Mouse (Mus musculus) CH12.LX (cell line): ENCODE measurements around the gene Cxcr5. TPM values are rescaled to one million over a fixed set of nuclear protein-coding genes. Genes with fewer than 3 reads are reported as not detected.

ENCODE experiments used
- DNase-seq: peaks from one replicate; pipeline ENCODE4 v3.0.0-alpha.2; 2013; ENCODE audit errors: extremely low read depth
- H3K27ac ChIP-seq: 2 replicates; pipeline ENCODE4 v1.5.1; 2012; ENCODE audit warnings: low read depth, mild to moderate bottlenecking, control low read depth, moderate library complexity; ENCODE audit not compliant: insufficient read depth
- H3K27me3 ChIP-seq: replicated peaks from 2 replicates; pipeline ENCODE3; 2012; ENCODE audit warnings: inconsistent platforms
- H3K36me3 ChIP-seq, 2 experiments: replicated peaks in 1 of 2; 2 replicates each; pipeline versions ENCODE3 to v1.6.1; 2012; ENCODE audit warnings: inconsistent platforms in 1 of 2, low read length in 1 of 2, mild to moderate bottlenecking in 1 of 2, mixed read lengths in 1 of 2, moderate library complexity in 1 of 2; ENCODE audit not compliant: control insufficient read depth in 1 of 2, insufficient read depth in 1 of 2
- H3K4me1 ChIP-seq, 2 experiments: 2 replicates each; pipeline ENCODE4 v1.6.1; 2012; ENCODE audit warnings: inconsistent platforms in 1 of 2, moderate library complexity in 1 of 2; ENCODE audit not compliant: insufficient read depth in 2 of 2, control insufficient read depth in 1 of 2
- H3K4me2 ChIP-seq: 2 replicates; pipeline ENCODE4 v1.6.1; 2012; ENCODE audit warnings: low read depth, mild to moderate bottlenecking, control low read depth; ENCODE audit not compliant: poor library complexity, insufficient read depth, severe bottlenecking
- H3K4me3 ChIP-seq, 3 experiments: fragments of 150-350 bp in 1 of 3; sonication (generic) in 1 of 3; replicated peaks in 1 of 3; 2 replicates each; pipeline versions ENCODE3 to v1.5.1; 2011 to 2012; ENCODE audit warnings: low read depth in 2 of 3, low read length in 2 of 3, mild to moderate bottlenecking in 2 of 3, moderate library complexity in 2 of 3, control low read depth in 1 of 3, improper control_type of control experiment in 1 of 3, inconsistent platforms in 1 of 3, mixed read lengths in 1 of 3; ENCODE audit not compliant: poor library complexity in 1 of 3
- H3K79me2 ChIP-seq: replicated peaks from 2 replicates; pipeline ENCODE4 v1.6.1; 2012; ENCODE audit warnings: mild to moderate bottlenecking, moderate library complexity; ENCODE audit not compliant: control insufficient read depth, poor library complexity, insufficient read depth, severe bottlenecking; ENCODE audit errors: extremely low read depth
- H3K9ac ChIP-seq: 2 replicates; pipeline ENCODE4 v1.6.1; 2012; ENCODE audit warnings: low read depth, mild to moderate bottlenecking, control low read depth, moderate library complexity; ENCODE audit not compliant: insufficient read depth
- H3K9me3 ChIP-seq: replicated peaks from 2 replicates; pipeline ENCODE3; 2012; ENCODE audit warnings: low read length, inconsistent platforms, mixed read lengths
- CHD1 ChIP-seq: IDR thresholded peaks from 2 replicates; pipeline ENCODE4 v1.6.1; 2012; ENCODE audit warnings: low read depth, low read length, improper control_type of control experiment, inconsistent platforms
- CHD2 ChIP-seq: IDR thresholded peaks from 2 replicates; pipeline ENCODE4 v1.6.1; 2011; ENCODE audit warnings: low read length, improper control_type of control experiment
- CTCF ChIP-seq, 2 experiments: IDR thresholded peaks in 1 of 2; conservative IDR thresholded peaks in 1 of 2; 2 replicates each; pipeline ENCODE4 v1.5.1; 2011 to 2012; ENCODE audit warnings: low read depth in 2 of 2, low read length in 2 of 2, improper control_type of control experiment in 1 of 2, inconsistent platforms in 1 of 2, mild to moderate bottlenecking in 1 of 2, moderate library complexity in 1 of 2
- E2F4 ChIP-seq: IDR thresholded peaks from 2 replicates; pipeline ENCODE4 v1.6.1; 2011; ENCODE audit warnings: low read depth, low read length, improper control_type of control experiment; ENCODE audit not compliant: insufficient replicate concordance
- EP300 ChIP-seq: IDR thresholded peaks from 2 replicates; pipeline ENCODE4 v1.6.1; 2011; ENCODE audit warnings: low read length, improper control_type of control experiment
- ETS1 ChIP-seq: conservative IDR thresholded peaks from 2 replicates; pipeline ENCODE4 v1.6.1; 2012; ENCODE audit warnings: low read depth, mild to moderate bottlenecking, inconsistent platforms, low read length, improper control_type of control experiment, moderate library complexity
- HCFC1 ChIP-seq: IDR thresholded peaks from 2 replicates; pipeline ENCODE4 v1.6.1; 2012; ENCODE audit warnings: low read depth, mild to moderate bottlenecking, inconsistent platforms, low read length, improper control_type of control experiment
- IRF4 ChIP-seq: IDR thresholded peaks from 2 replicates; pipeline ENCODE4 v1.6.1; 2014; ENCODE audit warnings: low read depth, mild to moderate bottlenecking, inconsistent platforms, low read length, improper control_type of control experiment
- JUN ChIP-seq: IDR thresholded peaks from 2 replicates; pipeline ENCODE4 v1.6.1; 2011; ENCODE audit warnings: low read depth, mild to moderate bottlenecking, low read length, improper control_type of control experiment, moderate library complexity; ENCODE audit not compliant: insufficient read depth
- JUND ChIP-seq: conservative IDR thresholded peaks from 2 replicates; pipeline ENCODE4 v1.6.1; 2011; ENCODE audit warnings: low read depth, low read length, improper control_type of control experiment
- KAT2A ChIP-seq: IDR thresholded peaks from 2 replicates; pipeline ENCODE4 v1.6.1; 2012; ENCODE audit warnings: low read length, improper control_type of control experiment, inconsistent platforms; ENCODE audit not compliant: insufficient replicate concordance
- MAFK ChIP-seq: IDR thresholded peaks from 2 replicates; pipeline ENCODE4 v1.6.1; 2011; ENCODE audit warnings: low read length, improper control_type of control experiment; ENCODE audit not compliant: insufficient replicate concordance
- MEF2A ChIP-seq: IDR thresholded peaks from 2 replicates; pipeline ENCODE4 v1.6.1; 2014; ENCODE audit warnings: low read depth, mild to moderate bottlenecking, inconsistent platforms, low read length, improper control_type of control experiment, borderline replicate concordance
- MXI1 ChIP-seq: IDR thresholded peaks from 2 replicates; pipeline ENCODE4 v1.6.1; 2011; ENCODE audit warnings: mild to moderate bottlenecking, low read depth, low read length, improper control_type of control experiment
- MYC ChIP-seq: IDR thresholded peaks from 2 replicates; pipeline ENCODE4 v1.6.1; 2011; ENCODE audit warnings: low read depth, mild to moderate bottlenecking, improper control_type of control experiment, low read length
- NELFE ChIP-seq: IDR thresholded peaks from 2 replicates; pipeline ENCODE4 v1.6.1; 2011; ENCODE audit warnings: low read depth, low read length, improper control_type of control experiment
- NRF1 ChIP-seq: IDR thresholded peaks from 2 replicates; pipeline ENCODE4 v1.6.1; 2014; ENCODE audit warnings: low read depth, mild to moderate bottlenecking, inconsistent platforms, low read length, improper control_type of control experiment, moderate library complexity
- POLR2A ChIP-seq: IDR thresholded peaks from 2 replicates; pipeline ENCODE4 v1.6.1; 2011; ENCODE audit warnings: low read depth, mild to moderate bottlenecking, improper control_type of control experiment, low read length
- RAD21 ChIP-seq: IDR thresholded peaks from 2 replicates; pipeline ENCODE4 v1.6.1; 2011; ENCODE audit warnings: low read depth, mild to moderate bottlenecking, low read length, improper control_type of control experiment, moderate library complexity
- RCOR1 ChIP-seq: conservative IDR thresholded peaks from 2 replicates; pipeline ENCODE4 v1.6.1; 2012; ENCODE audit warnings: low read depth, mild to moderate bottlenecking, inconsistent platforms, low read length, improper control_type of control experiment
- TCF12 ChIP-seq: IDR thresholded peaks from 2 replicates; pipeline ENCODE4 v1.6.1; 2014; ENCODE audit warnings: low read depth, mild to moderate bottlenecking, inconsistent platforms, low read length, improper control_type of control experiment
- UBTF ChIP-seq: IDR thresholded peaks from 2 replicates; pipeline ENCODE4 v1.6.1; 2012; ENCODE audit warnings: low read depth, mild to moderate bottlenecking, inconsistent platforms, low read length, improper control_type of control experiment, moderate library complexity
- USF1 ChIP-seq: IDR thresholded peaks from 2 replicates; pipeline ENCODE4 v1.6.1; 2014; ENCODE audit warnings: low read depth, mild to moderate bottlenecking, inconsistent platforms, low read length, improper control_type of control experiment
- ZKSCAN1 ChIP-seq: IDR thresholded peaks from 2 replicates; pipeline ENCODE4 v1.6.1; 2012; ENCODE audit warnings: low read depth, inconsistent platforms, low read length, improper control_type of control experiment, borderline replicate concordance
- ZMIZ1 ChIP-seq: IDR thresholded peaks from 2 replicates; pipeline ENCODE4 v1.6.1; 2012; ENCODE audit warnings: low read depth, mild to moderate bottlenecking, inconsistent platforms, low read length, improper control_type of control experiment
- ZNF384 ChIP-seq: IDR thresholded peaks from 2 replicates; pipeline ENCODE4 v1.6.1; 2012; ENCODE audit warnings: low read depth, low read length, improper control_type of control experiment, inconsistent platforms
- dilution Hi-C: fragments of 300-500 bp; cut with MboI; formaldehyde crosslinking; loops from 2 replicates; pipeline ENCODE4 v1.14.3; 2020; ENCODE audit warnings: low sequenced_read_pairs; ENCODE audit not compliant: extremely low pct_unique_long_range_greater_than_20kb, extremely low pct_ligation_motif_present
- in situ Hi-C: fragments of 300-500 bp; cut with MboI; formaldehyde crosslinking; loops from 3 replicates; pipeline ENCODE4 v1.14.3; 2019; ENCODE audit warnings: low sequenced_read_pairs, low pct_ligation_motif_present, low pct_unique_long_range_greater_than_20kb, mixed read lengths
- polyA plus RNA-seq: library from polyadenylated mRNA; unstranded; fragments of >175 nt; gene quantifications from 2 replicates; pipeline ENCODE4 v1.2.1, GENCODE M21; 2012; ENCODE audit warnings: low read depth; ENCODE audit not compliant: insufficient read length
- total RNA-seq, 2 experiments: library from RNA; depleted of rRNA; stranded (reverse); fragments of 300-350 nt in 1 of 2; fragments of >200 nt in 1 of 2; gene quantifications; 2 replicates each; pipeline ENCODE4 v1.2.3; 2012 to 2014

The Cxcr5 gene
- total and polyA plus RNA-seq, 3 experiments, result 30.2 to 93.4 (median 70.5) TPM

DNA sequence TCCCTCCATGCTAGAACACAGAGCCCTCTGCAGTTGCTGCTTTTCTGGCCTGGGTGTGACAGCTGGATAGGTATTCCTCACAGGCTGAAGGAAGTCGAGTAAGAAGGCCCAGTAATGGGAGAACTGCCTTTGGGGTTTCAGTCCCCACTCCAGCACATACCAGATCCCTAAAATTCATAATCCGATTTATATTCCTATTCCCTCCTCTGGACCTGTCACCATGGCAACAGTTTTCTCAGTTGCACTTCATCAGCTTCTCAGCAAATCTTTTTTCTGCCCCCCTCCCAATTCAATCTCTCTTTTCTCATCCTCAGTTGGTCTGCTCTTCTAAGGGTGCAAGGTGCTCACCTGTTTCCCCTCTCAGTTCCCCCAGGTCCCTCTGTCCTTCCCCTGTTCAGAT is 92.9 kb downstream of the Cxcr5 start:
- Histone ChIP-seq H3K4me3 (no peak overlapping the region), H3K4me2 (no peak overlapping the region), H3K27ac (no peak overlapping the region), H3K4me1 (no peaks in the 10 kb centered on the region; a peak in 1 of 4 replicates), H3K79me2 (no peaks in the 10 kb centered on the region), H3K27me3 (peaks cover 42% of the 10 kb centered on the region), H3K9ac (no peak overlapping the region), H3K36me3 (no peaks in the 10 kb centered on the region), H3K9me3 (peaks cover 4% of the 10 kb centered on the region)
- TF ChIP-seq ZMIZ1 (no peak), NRF1 (no peak), CTCF (conservative IDR thresholded peaks at IDR 0.05 in 1 of 2, IDR thresholded peaks at IDR 0.05 in 1 of 2; ENCODE audit: low read depth in 2 of 2, low read length in 2 of 2) (no peak), POLR2A (no peak), RAD21 (no peak), MAFK (no peak), ZKSCAN1 (no peak), USF1 (no peak), EP300 (no peak), ZNF384 (no peak), IRF4 (no peak), RCOR1 (no peak), CHD1 (no peak), NELFE (no peak), MXI1 (no peak), ETS1 (no peak), MYC (no peak)
- in situ Hi-C loops (no loop called here), dilution Hi-C loops (no loop called here)
- DNase-seq, result no peak

DNA sequence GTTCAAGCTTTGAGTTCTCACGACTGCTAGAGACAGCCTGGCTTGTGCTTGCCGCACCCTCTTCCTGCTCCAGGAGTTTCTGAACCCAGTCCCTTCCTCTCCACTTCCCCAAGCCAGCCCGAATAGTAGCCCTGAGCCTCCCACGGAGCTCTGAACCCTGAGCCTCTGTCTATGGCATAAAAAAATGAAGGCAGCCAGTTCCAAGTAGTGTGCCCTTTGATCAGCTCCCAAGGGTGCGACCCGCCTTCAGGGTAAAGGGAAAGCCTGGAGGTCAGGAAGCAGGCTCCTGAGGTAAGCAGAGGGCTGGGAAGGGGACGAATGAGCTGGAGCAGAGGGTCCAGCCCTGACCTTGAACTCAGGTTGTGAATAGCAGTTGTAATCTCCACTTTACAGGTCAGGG is 93.5 kb downstream of the Cxcr5 start:
- no peak overlapping the region for H3K4me2 ChIP-seq
- H3K4me3 ChIP-seq, result no peak overlapping the region
- H3K9me3 ChIP-seq, result peaks cover 4% of the 10 kb centered on the region
- no peak overlapping the region for H3K27ac ChIP-seq
- TF ChIP-seq POLR2A, result no peak
- no peak for TF ChIP-seq JUN
- no peak for TF ChIP-seq NRF1
- no peak for TF ChIP-seq ZMIZ1
- no peak for TF ChIP-seq KAT2A
- no peak for TF ChIP-seq MEF2A
- TF ChIP-seq EP300, result no peak
- no peak for TF ChIP-seq CHD1
- no peak for TF ChIP-seq JUND
- no peak for TF ChIP-seq RAD21
- no peak for TF ChIP-seq HCFC1
- TF ChIP-seq E2F4, result no peak
- no peak for TF ChIP-seq TCF12
- no peak for TF ChIP-seq UBTF
- TF ChIP-seq CTCF (conservative IDR thresholded peaks at IDR 0.05 in 1 of 2, IDR thresholded peaks at IDR 0.05 in 1 of 2; ENCODE audit: low read depth in 2 of 2, low read length in 2 of 2), result no peak
- TF ChIP-seq CHD2, result no peak
- TF ChIP-seq, all 38 proteins: peak for 0
- dilution Hi-C loops (no loop called here), in situ Hi-C loops (no loop called here)
- DNase-seq, result no peak
- Histone ChIP-seq H3K36me3 (no peaks in the 10 kb centered on the region), H3K9ac (no peak overlapping the region), H3K79me2 (no peaks in the 10 kb centered on the region), H3K4me1 (no peaks in the 10 kb centered on the region; a peak in 1 of 4 replicates), H3K27me3 (peaks cover 42% of the 10 kb centered on the region)
